7 mouse cellular contexts compared by ENCODE assay signal in genomic region chr16:17488478-17489468, GRCm38 (mm10). TPM values are rescaled to one million over a fixed set of nuclear protein-coding genes. Genes with fewer than 3 reads are reported as not detected.
A peak's percentile ranks its signal among the peaks of the same experiment; 100 is the strongest.
DNase-seq lines count a peak whose midpoint lies in the region; ATAC-seq and TF ChIP-seq lines count a peak whose summit lies in the region.

No protein-coding gene starts in this region.

- DNase-seq in testis, postnatal 14 days (ENCODE audit: low spot score) = no peak
- peak; percentile 36 for DNase-seq in lung, postnatal 10 days
- peak; percentile 32 to 37 for DNase-seq in thymus, postnatal 36 days

- H3K9ac ChIP-seq in hindbrain, embryonic 15.5 days = peak overlapping the region; percentile 46; the same call in 1 of the 2 replicates

- H3K27ac ChIP-seq in testis, adult 2 months (ENCODE audit: control insufficient read depth, insufficient read depth, low read depth, low read length) = no peak overlapping the region
- no peak overlapping the region for H3K27ac ChIP-seq in hindbrain, embryonic 15.5 days (replicated peaks)

- no peak for TF ChIP-seq POLR2A in testis, adult 2 months (IDR thresholded peaks at IDR 0.05; ENCODE audit: control insufficient read depth, low read depth, low read length)

- no peaks in the 10 kb centered on the region for H3K9me3 ChIP-seq in hindbrain, embryonic 15.5 days

- peaks cover 7% of the 10 kb centered on the region for H3K4me1 ChIP-seq in testis, adult 2 months (ENCODE audit: control insufficient read depth, insufficient read depth, low read length)
- H3K4me1 ChIP-seq in hindbrain, embryonic 15.5 days (replicated peaks) = peaks cover 12% of the 10 kb centered on the region

- 0 out of 2 replicates have a peak, but pooled peaks have one; percentile 15 for ATAC-seq in common myeloid progenitor, adult 5-6 weeks (replicated peaks; ENCODE audit: low read depth, poor library complexity, severe bottlenecking)
- ATAC-seq in hindbrain, embryonic 15.5 days (ENCODE audit: low FRiP score, low read depth) = peak; percentile 23; the same call in 1 of the 2 replicates
- no peak for ATAC-seq in erythroblast, adult 5-6 weeks (replicated peaks; ENCODE audit: low FRiP score, poor library complexity, severe bottlenecking)

- 49% methylated on average over 14 of the region's 14 CpGs for WGBS in hindbrain, embryonic 15.5 days

- H3K4me3 ChIP-seq in testis, adult 2 months (ENCODE audit: control insufficient read depth, low read depth, low read length) = peak overlapping the region; percentile 32; the same call in 1 of the 2 replicates
- peak overlapping the region; percentile 44 for H3K4me3 ChIP-seq in hindbrain, embryonic 15.5 days

- peak overlapping the region; percentile 85 for H3K4me2 ChIP-seq in hindbrain, embryonic 15.5 days

- H3K36me3 ChIP-seq in testis, adult 2 months (ENCODE audit: control insufficient read depth, insufficient read depth, low read length) = no peaks in the 10 kb centered on the region; the same call in 1 of the 2 replicates
- peaks cover 21% of the 10 kb centered on the region for H3K36me3 ChIP-seq in hindbrain, embryonic 15.5 days

- H3K27me3 ChIP-seq in testis, adult 2 months (ENCODE audit: control insufficient read depth, insufficient read depth, low read length) = no peaks in the 10 kb centered on the region
- peaks cover 6% of the 10 kb centered on the region; the same call in 1 of the 2 replicates for H3K27me3 ChIP-seq in hindbrain, embryonic 15.5 days

- peak; percentile 30; the same call in 1 of the 2 replicates for TF ChIP-seq CTCF in testis, adult 2 months (IDR thresholded peaks at IDR 0.05; ENCODE audit: control insufficient read depth, insufficient read depth, insufficient replicate concordance, low read depth, low read length)

RNA-seq across cellular contexts. Expression of gene Aifm3, which starts 0.6 kb away (rescaled TPM):
- 3.5 and 4.6 TPM in 2 replicates for polyA plus RNA-seq in testis, adult 2 months (2012; rRNA removed)
- not detected in 2 replicates for total RNA-seq in common myeloid progenitor, adult 5-6 weeks (2017)
- polyA plus RNA-seq in hindbrain, embryonic 15.5 days (2015; fragmentation: Nextera tagmentation; extraction: Ambion mirVana) = 11.7 and 13.3 TPM in 2 replicates
- not detected in 2 replicates for total RNA-seq in erythroblast, adult 5-6 weeks (2015; ENCODE audit: low replicate concordance)
- total RNA-seq in erythroblast, adult 5-6 weeks (2017; ENCODE audit: low replicate concordance) = not detected in 2 replicates

RNA-seq across cellular contexts. Expression of gene Lztr1, which starts 19.7 kb away (rescaled TPM):
- polyA plus RNA-seq in testis, adult 2 months (2012; rRNA removed) = 55.8 and 57.5 TPM in 2 replicates
- 30.8 and 40.3 TPM in 2 replicates for total RNA-seq in common myeloid progenitor, adult 5-6 weeks (2017)
- polyA plus RNA-seq in hindbrain, embryonic 15.5 days (2015; fragmentation: Nextera tagmentation; extraction: Ambion mirVana) = 134 and 136 TPM in 2 replicates
- total RNA-seq in erythroblast, adult 5-6 weeks (2015; ENCODE audit: low replicate concordance) = 5.2 and 26.1 TPM in 2 replicates
- 10.3 and 22.4 TPM in 2 replicates for total RNA-seq in erythroblast, adult 5-6 weeks (2017; ENCODE audit: low replicate concordance)

RNA-seq across cellular contexts. Expression of gene Crkl, which starts 37.0 kb away (rescaled TPM):
- polyA plus RNA-seq in testis, adult 2 months (2012; rRNA removed) = 12.1 and 15.5 TPM in 2 replicates
- 29.0 and 29.2 TPM in 2 replicates for total RNA-seq in common myeloid progenitor, adult 5-6 weeks (2017)
- 79.6 and 85.2 TPM in 2 replicates for polyA plus RNA-seq in hindbrain, embryonic 15.5 days (2015; fragmentation: Nextera tagmentation; extraction: Ambion mirVana)
- total RNA-seq in erythroblast, adult 5-6 weeks (2015; ENCODE audit: low replicate concordance) = 7.7 and 16.3 TPM in 2 replicates
- total RNA-seq in erythroblast, adult 5-6 weeks (2017; ENCODE audit: low replicate concordance) = 8.1 and 16.1 TPM in 2 replicates

RNA-seq across cellular contexts. Expression of gene Thap7, which starts 42.2 kb away (rescaled TPM):
- 154 and 171 TPM in 2 replicates for polyA plus RNA-seq in testis, adult 2 months (2012; rRNA removed)
- 38.5 and 46.1 TPM in 2 replicates for total RNA-seq in common myeloid progenitor, adult 5-6 weeks (2017)
- polyA plus RNA-seq in hindbrain, embryonic 15.5 days (2015; fragmentation: Nextera tagmentation; extraction: Ambion mirVana) = 61.8 and 64.5 TPM in 2 replicates
- total RNA-seq in erythroblast, adult 5-6 weeks (2015; ENCODE audit: low replicate concordance) = 9.8 and 11.9 TPM in 2 replicates
- total RNA-seq in erythroblast, adult 5-6 weeks (2017; ENCODE audit: low replicate concordance) = 3.8 and 7.7 TPM in 2 replicates
